Mouse (Mus musculus): Measurements from ENCODE around the gene H2-Q2.
"Not testable (repeated sequence)": the region's sequence is repeated elsewhere in the genome, so short reads cannot be mapped to it uniquely, and the experiment has no call there.

H2-Q2 gene

GRCm38 (mm10) chr17:35379369-35379728 is 37.3 kb downstream of the H2-Q2 start, which contains the start of gene H2-Q4:
Gene H2-Q4, plus strand, starts transcription at chr17:35379617.
- peak; percentile 62 to 63 for DNase-seq

GRCm38 (mm10) chr17:35379729-35380451 is 37.8 kb downstream of the H2-Q2 start:
- DNase-seq = no peak

DNA sequence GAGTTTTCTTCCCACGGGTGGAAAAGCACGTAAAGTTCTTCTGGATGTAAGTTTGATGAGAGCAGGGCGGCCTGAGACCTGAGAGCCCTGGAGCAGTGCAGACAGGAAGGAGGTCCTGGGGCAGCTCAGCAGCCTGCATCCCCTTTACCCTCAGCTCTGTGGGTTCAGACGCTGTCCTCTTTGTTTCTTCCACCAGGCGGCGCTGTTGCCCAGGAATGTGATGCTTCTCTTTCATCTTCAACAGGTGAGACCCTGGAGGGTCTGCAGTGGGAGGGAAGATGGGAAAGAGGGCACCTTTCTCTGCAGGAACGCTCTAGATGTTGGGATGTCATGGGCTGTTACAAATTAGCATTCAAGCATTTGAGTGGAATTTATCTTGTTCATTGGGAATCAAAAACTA is 47.8 kb downstream of the H2-Q2 start:
- not testable (repeated sequence) for DNase-seq

GRCm38 (mm10) chr17:35392671-35393070 is 50.6 kb downstream of the H2-Q2 start:
- DNase-seq = not testable (repeated sequence)

- not testable (repeated sequence) for DNase-seq
Observed at GRCm38 (mm10) chr17:35393864-35394800, 52.1 kb downstream of the H2-Q2 start.

Measured in cerebellum, postnatal 36 days (tissue).